Mouse (Mus musculus) erythroblast, embryonic 14.5 days (primary cell): Measurements from ENCODE around the gene Prss30.

Experiments used
- GATA1 ChIP-seq: IDR thresholded peaks from 2 replicates; pipeline ENCODE4 v1.6.1; 2012; ENCODE audit warnings: low read length, inconsistent platforms, mixed read lengths
- TAL1 ChIP-seq: IDR thresholded peaks from 3 replicates; pipeline ENCODE4 v1.6.1; 2012; ENCODE audit warnings: low read length, inconsistent platforms, mixed read lengths

DNA sequence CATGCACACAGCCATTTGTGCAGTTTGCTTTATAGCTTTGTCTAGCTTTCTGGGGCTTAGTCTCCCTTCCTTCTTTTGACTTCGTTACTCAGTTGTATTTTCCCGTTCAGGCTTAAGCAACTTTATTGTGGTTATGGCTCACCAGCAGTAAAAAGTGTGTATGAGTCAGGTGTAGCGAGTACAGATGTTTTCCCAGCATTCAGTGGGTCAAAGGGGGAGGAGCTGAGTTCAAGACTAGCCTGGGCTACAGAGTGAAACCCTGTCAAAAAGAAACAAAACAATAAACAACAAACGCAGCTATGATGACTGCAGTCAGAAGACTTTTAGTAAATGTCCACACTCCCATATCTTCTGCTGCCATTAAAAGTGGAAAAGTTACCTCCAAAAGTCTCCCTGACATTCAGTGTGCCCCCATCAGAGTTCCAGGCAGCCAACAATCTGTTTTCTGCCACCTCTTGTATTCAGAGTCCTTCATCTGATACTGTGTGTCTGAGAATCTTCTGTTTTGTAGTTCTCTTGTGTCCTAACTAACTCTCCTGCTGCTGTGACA lies 18.7 kb downstream of the Prss30 start:
- no peak for TF ChIP-seq GATA1
- TF ChIP-seq TAL1: no peak
